Mouse (Mus musculus) skeletal muscle tissue, adult 2 months (tissue): ENCODE measurements around the gene Crbn.

Experiments
- DNase-seq: peaks from one replicate; pipeline ENCODE4 v3.0.0-alpha.2; 2012; ENCODE audit warnings: low read depth, low spot score

Gene Crbn

DNA sequence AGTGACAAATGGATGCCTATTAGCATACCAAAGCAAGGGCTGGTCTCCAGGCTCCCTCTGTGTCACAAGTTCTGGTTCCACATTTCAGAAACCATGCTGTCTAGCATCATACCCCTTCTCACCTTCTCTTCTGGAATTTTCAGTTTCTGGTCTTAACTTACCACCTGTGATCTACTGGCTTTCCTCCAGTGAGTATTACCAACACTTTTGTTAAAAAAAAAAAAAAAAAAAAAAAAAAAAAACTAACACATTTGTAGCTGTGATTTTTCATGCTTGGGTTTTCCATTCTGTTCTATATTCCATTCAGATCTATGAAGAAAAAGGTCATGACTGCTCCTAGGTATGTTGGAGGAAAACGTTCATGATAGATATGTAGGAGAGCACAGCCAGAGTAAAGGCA, 34.0 kb downstream of the Crbn start:
- DNase-seq, result no peak

DNA sequence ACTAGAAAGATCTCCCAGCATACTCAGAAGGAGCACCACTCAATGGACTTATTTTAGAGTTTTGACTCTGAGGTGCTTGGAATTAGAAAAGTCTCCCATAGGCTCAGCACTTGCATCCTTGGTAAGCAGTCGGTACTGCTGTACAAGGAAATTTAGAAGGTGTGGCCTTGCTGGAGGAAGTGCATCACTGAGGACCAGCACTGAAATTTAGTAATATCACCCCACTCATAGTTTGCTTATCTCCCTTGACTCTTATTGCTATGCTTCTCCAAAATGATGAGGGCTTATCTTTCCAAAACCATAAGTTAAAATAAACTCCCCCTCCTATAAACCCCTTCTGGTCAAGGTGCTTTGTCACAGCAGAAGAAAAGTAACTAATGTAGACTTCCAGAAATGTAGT, 38.4 kb downstream of the Crbn start:
- DNase-seq, result no peak

DNA sequence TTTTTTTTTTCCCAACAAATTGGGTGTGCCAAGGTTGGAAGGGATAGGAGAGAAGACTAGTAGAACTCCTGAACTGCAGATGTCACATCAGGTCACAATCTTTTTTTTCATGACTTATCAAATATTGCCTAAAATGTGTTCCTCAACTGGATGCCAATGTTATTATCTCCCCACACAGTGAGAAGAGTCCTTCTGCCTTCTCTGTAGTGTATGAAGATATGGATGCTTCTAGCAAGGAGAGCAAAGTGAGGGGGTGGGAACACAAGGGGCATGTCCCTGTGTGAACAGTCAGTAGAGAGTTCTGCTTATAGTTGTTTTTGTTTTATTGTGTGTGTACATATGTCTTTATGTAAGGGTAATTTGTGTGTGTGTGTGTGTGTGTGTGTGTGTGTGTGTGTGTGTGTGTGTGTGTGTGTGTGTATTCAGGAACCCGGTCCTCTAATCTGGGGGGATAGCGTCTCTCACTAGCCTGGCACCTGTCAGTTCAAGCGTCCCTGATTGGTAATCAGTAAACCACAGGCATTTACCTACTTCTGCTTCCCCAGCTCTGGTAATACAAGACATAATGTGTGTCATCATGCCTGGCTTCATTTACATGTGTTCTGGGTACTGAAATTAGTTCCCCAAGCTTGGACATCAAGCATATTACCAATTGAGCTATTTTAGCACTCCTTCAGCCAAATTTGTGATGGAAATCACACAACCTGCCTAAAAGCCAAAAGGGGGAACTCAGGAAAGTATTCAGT, 39.2 kb downstream of the Crbn start:
- no peak for DNase-seq

DNA sequence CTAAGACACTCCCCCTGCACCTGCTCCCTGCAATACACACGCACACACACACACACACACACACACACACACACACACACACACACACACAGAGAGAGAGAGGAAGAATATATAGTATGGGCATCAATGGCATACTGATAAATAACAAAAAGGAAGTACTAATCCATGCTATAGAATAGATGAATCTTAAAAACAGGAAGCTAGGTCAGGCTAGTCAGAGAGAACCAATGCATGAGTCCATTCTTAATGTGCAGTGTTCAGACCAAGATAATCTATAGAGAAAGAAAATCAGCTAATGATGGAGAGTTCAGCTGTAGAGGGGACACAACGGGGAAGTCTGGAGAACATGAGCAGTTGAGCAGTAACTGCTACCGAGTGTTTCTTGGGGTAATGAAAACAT, 41.6 kb downstream of the Crbn start:
- DNase-seq, result no peak

DNA sequence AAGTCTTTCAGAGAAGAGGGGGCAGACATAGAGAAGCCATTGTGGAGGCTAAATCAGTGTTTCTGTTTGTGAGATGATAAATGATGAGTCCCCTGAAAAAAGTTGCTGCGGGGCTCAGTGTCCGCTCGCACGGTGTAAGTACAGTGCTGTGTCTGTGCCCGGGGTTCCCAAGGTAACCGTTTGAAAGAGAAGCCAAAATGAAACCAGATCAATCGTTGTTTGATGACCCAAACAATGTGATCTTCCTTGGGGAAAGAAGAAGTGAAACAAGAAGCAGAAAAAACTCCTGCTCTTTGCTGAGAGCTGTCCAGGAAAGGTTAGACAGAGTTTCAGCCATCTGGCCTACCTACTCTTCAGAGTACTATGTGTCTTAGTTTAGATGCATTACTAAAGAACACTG, 49.6 kb downstream of the Crbn start:
- no peak for DNase-seq

DNA sequence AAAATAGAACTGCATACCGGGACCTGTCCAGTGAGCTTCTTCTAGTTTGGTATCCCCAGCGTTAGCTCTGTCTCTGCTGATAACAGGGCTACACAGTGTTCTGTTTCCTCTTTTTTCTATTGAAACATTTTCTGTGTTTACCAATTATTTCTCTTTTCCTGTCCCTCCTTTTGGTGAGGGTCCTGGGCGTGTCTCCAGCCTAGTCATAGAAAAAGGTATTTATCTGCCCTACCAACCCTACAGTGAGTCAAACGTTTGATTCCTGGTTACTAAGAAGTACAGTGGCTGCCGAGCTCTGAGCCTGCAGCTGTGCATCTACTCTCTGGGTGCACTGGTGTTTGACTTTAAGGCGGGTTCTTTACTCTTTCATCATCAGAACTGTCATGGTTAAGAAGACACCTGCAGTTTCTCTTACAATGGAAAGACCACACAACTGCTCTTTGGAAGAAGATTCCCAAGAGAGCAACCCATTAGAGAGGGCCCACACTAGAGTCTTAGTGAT, 50.9 kb downstream of the Crbn start, which contains the start of gene Il5ra:
Gene Il5ra (minus strand): TSS at position 151 of the 502 bp plus-strand sequence.
- no peak for DNase-seq

DNA sequence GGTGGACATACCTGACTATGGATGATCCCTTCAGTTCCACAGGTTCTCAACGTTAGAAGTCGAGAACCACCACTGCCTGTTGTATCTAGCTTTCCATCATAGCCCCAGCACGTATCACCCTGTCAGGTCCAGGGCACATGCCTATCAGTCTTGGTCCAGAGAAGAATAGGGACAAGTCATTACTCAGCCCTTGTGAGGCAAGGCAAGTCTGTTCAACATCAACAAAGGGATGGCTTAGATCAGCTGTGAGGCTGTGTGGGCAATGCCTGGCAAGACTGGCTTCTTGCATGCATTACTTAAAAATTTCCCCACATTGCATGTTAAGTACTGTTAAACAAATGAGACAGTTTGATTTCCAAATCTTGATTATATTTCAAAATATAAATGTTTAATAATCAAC, 52.1 kb downstream of the Crbn start:
- DNase-seq, result no peak

DNA sequence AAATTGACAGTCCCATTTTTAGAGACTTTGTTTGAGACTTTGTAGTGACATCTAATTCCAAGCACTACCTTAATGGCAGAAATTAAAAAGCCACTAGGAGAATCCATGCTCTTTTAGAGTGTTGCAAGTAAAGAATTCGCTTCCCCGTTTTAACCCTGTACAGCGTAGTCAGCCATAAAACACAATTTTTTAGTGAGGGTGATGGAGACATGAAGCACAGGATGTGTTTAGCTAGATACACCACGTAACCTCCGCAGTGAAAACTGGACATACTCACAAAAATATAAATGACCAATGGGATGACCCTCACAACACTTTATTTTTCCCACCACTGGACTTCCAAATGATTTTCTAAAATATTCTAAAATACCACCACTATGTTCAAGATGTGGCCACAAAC, 52.6 kb downstream of the Crbn start:
- no peak for DNase-seq

DNA sequence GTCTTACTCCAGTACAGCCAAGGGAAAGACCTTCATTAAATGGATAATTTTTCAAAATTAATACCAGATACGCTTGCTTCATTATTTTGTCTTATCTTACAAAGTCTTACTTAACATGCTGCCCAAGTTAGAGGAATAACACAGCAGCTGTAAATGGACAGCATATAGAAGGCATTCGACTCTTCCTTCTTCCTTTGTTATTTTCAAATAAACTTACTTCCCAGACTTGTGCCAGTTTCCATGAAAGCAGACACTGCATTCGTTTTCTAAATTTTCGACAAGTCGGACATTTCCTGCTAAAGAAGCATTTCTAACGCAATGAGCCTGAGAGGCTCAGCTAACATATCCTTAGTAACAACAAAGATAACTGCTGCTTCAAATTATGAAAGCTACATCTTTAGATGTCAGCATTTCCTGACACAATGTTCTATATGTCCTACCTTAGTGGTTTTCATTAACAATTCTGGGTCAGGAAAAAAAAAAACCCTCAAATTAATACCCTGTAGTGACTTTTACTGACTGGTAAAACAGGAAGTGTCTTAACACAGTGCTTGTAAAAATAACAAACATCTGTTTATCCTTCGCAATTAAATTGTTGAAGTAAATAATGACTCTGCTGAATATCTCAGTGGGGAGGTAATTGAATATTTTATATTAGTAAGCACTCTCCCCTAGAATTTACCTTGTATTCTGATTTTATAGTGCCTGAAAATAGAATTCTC, 54.0 kb downstream of the Crbn start:
- DNase-seq, result no peak

DNA sequence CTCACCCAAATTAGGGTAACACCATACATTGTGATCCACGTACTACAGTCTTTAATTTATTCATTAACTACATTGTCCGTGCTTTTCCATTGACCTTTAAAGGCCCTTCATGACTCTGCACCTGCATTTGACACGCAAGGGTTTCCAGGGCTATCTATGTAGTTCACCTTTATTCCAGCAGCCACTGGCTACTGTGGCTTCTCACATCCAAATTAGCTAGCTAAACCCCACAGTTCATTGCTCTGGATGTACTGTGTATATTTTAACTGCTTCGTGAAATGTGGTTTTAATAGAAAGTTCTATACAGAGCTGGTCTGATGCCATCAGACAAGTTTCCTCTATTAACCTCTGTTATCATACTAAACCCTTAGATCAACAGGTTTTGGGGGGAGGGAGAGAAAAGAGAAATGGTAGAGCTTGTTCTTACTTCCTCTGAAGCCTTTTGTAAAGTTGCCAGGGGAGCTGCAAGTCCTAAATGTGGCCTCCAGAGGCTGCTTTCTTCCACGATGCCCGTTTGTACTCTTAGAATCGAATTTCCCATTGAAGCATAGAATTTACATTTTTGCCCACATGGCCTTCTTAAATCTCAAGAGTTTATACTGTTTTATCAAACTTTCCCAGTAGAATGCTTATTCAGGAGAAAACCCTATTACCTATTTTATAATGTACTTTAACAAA, 56.2 kb downstream of the Crbn start:
- no peak for DNase-seq

DNA sequence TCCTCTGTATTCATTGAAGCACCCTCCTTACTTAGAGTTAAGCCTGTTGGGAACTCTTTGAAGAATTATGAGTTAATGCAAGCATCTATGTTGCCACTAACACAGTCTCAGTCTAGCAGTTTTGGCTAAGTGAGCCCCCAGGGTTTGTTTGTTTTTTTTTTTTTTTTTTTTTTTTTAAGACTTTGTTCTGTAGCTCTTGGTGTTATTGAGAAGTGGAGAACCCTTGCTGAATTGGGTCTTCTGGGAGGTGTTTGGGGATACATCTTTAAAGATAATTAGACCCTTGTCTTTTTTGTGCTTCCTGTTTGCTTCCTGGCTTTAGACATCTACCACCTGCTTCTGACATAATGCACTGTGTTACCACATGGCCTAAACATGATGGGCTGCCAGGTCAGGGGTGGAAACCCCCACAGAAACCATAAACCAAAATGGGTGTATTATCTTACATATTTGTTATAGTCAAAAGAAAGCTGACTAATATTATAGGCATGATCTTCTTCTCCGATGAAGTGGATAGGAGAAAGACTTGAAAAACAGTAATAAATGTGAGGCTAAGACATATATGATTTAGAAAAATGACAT, 59.5 kb downstream of the Crbn start:
- DNase-seq, result no peak

DNA sequence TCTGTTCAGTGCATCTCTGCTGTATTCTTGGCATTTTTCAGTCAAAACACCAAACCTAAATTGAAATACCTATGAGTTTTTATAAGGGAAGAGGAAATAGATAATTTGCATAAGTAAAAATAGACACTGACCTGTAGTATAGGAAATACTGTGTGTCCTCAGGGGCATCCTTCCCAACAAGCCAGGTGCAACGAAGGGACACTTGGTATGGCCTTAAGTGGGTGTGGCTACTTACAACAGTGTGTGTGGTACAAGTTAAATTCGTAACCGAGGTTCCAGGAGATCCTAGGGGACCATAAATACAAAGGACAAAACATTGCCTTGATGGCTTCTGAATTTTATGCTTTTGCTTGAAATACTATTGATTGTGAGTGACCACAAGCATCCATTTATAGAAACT, 61.6 kb downstream of the Crbn start:
- DNase-seq, result no peak

DNA sequence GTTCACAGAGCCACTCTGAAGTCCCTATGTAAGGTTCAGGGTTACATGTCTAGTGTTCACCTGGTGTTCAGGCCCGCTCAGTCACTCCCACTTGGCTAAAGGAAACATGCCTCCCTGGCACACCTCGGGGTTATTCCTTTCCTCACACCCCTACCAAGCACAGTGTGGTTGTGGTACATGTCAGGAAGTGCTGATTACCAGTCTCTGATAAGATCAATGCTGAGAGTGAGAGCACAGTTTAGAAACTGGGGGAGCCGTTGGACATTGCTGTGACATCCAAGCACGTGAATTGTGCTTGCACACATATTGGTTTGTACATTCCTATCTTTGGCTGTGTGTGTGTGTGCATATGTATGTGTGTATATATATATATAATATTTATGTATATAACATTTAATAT, 67.3 kb downstream of the Crbn start:
- no peak for DNase-seq
